Mouse (Mus musculus) Patski (cell line): ENCODE results near the gene Tmed6. TPM values are rescaled to one million over a fixed set of nuclear protein-coding genes. Genes with fewer than 3 reads are reported as not detected.
"Not testable (repeated sequence)": the region's sequence is repeated elsewhere in the genome, so short reads cannot be mapped to it uniquely, and the experiment has no call there.

ENCODE experiments used
- ATAC-seq: fragments of 100-300 bp; one replicate; pipeline ENCODE4 v1.8.0; 2021
- CTCF ChIA-PET: fragments of 350-600 bp; sonication (Branson Sonifier 250); formaldehyde crosslinking; loops from one replicate; lab custom pipeline; 2022; ENCODE audit warnings: inconsistent platforms; lab: Charles Lee
- POLR2A ChIA-PET: fragments of 350-600 bp; sonication (Branson Sonifier 250); formaldehyde crosslinking; loops from one replicate; lab custom pipeline; 2022; ENCODE audit warnings: antibody characterized with exemption, inconsistent platforms; lab: Charles Lee
- DNase-seq: peaks from one replicate; pipeline ENCODE4 v3.0.0-alpha.2; 2011; ENCODE audit warnings: low read depth, low spot score
- H3K27me3 ChIP-seq: fragments of 371-371 bp; one replicate; pipeline ENCODE4 v1.5.1; 2021
- CTCF ChIP-seq: fragments of 100-300 bp; IDR thresholded peaks from one replicate; pipeline ENCODE4 v1.5.1; 2021
- in situ Hi-C: fragments of 300-500 bp; cut with MboI; formaldehyde crosslinking; loops from 3 replicates; pipeline ENCODE4 v1.11.1; 2018; ENCODE audit warnings: low pct_unique_long_range_greater_than_20kb, mixed read lengths
- polyA plus RNA-seq: library from polyadenylated mRNA; unstranded; gene quantifications from one replicate; pipeline ENCODE4 v1.2.3, GENCODE M21; 2021

Tmed6 gene
- polyA plus RNA-seq, 1 experiment from 2014 or later = 0.42 TPM

DNA sequence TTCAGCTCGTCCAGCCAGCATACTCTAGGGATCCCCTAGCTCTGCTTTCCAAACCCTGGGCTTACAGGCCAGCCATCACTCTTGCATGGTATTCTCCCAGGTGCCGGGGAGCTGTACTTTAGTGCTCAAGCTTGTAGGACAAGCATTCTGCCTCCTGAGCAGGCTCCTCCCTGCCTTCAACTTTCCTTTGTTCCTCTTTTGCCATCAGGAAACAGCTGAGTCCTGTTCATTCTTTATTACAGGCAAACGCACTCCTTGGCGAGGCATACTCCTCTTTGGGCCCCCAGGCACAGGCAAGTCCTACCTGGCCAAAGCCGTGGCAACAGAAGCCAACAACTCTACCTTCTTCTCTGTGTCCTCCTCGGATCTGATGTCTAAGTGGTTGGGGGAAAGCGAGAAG, 24.8 kb downstream of the Tmed6 start:
- ChIA-PET POLR2A (no interaction called here), CTCF (interaction anchor here (1.2 kb wide), 1 partner anchor 16 kb away, joined by 3 read pairs; no protein-coding TSS in a partner anchor)
- in situ Hi-C loops = no loop called here
- TF ChIP-seq CTCF = no peak
- DNase-seq (no peak), ATAC-seq (no peak)
- no peaks in the 10 kb centered on the region for H3K27me3 ChIP-seq

DNA sequence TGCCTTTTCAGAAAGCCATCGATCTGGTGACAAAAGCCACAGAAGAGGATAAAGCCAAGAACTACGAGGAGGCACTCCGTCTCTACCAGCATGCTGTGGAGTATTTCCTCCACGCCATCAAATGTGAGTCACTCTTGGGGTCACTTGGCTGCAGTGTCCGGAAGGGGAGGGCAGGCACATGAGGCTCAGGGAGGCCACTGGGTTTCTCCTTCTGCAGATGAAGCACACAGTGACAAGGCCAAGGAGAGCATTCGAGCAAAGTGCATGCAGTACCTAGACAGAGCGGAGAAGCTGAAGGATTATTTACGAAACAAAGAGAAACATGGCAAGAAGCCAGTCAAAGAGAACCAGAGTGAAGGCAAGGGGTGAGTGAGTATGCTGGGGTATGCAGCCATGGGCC, 28.8 kb downstream of the Tmed6 start:
- POLR2A ChIA-PET = interaction anchor here (2.0 kb wide), 1 partner anchor 12 kb away, joined by 4 read pairs; the partner anchor contains the start of gene Pdf

DNA sequence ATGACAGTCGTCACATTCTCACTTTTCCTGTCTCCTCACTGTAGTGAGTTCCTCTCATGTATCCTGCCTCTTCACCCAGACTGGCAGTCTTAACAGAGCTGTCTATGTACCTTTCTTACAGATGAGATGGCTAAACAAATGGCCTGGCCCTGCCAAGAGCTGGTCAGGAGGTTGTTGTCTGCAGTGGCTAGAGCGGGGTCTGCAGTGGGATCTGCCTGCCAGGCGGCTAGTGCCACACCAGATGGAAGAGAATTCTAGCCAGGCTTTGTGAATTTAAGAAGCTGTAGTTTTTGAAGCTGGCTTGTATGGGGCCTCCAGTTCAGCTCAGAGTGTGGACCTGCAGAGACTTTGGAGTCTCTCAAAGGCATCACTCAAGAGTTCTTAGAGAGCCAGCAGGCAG, 29.8 kb downstream of the Tmed6 start:
- CTCF ChIA-PET = interaction anchor here (1.6 kb wide), 1 partner anchor 10 kb away, joined by 7 read pairs; no protein-coding TSS in a partner anchor
- H3K27me3 ChIP-seq = no peaks in the 10 kb centered on the region
- DNase-seq = no peak
- POLR2A ChIA-PET = interaction anchor here (1.4 to 2.0 kb wide), 2 partner anchors 10 to 13 kb away, joined by 4 read pairs; partner anchors contain the start of gene Pdf
- in situ Hi-C loops = no loop called here
- TF ChIP-seq CTCF = no peak
- ATAC-seq = no peak

More for the DNA sequence above, 28.8 kb downstream of the Tmed6 start:
- no peak for TF ChIP-seq CTCF
- no peak for DNase-seq
- in situ Hi-C loops = no loop called here
- CTCF ChIA-PET = interaction anchor here (0.7 to 1.6 kb wide), 2 partner anchors 9 to 73 kb away, joined by 3 to 7 read pairs; no protein-coding TSS in a partner anchor
- no peaks in the 10 kb centered on the region for H3K27me3 ChIP-seq
- no peak for ATAC-seq

DNA sequence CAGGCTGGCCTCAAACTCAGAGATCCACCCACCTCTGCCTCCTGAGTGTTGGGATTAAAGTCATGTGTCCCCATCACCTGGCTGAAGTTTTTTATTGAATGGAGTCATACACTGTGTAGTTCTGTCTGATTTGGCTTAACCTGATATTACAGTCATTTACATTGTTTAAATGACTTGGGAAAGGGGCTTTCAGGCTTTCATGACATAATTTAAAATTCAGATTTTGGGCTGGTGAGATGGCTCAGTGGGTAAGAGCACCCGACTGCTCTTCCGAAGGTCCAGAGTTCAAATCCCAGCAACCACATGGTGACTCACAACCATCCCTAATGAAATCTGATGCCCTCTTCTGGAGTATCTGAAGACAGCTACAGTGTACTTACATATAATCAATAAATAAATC, 31.8 kb downstream of the Tmed6 start:
- DNase-seq, in situ Hi-C loops, CTCF ChIA-PET, H3K27me3 ChIP-seq, POLR2A ChIA-PET, ATAC-seq: not testable (repeated sequence)

DNA sequence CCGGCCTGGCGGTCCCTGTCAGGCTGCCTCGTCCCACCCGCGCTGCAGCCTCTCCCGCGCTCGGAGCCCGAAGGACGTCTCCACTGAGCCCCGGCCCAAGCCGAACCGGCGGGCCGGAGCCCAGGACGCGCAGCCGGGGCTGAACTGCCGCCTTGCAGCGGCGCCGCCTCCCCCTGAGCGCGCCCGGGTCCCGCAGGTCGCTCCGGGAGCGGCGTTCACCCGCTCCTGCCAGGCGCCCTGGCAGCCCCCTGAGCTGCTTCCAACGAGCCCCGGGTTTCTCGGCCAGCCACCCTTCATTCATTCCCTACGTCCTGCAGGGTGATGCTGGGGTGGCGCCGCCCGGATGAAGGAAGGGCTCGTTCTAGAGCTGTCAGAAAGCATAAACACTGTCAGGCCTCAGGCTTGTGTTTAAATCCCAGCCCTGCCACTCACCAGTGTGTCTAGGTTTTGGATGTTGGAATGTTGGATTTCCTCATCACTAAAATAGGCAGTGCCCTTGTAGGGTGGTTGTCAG, 33.8 kb downstream of the Tmed6 start:
- in situ Hi-C loops = no loop called here
- H3K27me3 ChIP-seq = no peaks in the 10 kb centered on the region
- TF ChIP-seq CTCF = no peak
- DNase-seq = no peak
- peak; percentile 44 for ATAC-seq
- CTCF ChIA-PET = interaction anchor here (1.1 kb wide), 1 partner anchor 314 kb away, joined by 4 read pairs; no protein-coding TSS in a partner anchor
- POLR2A ChIA-PET = no interaction called here

DNA sequence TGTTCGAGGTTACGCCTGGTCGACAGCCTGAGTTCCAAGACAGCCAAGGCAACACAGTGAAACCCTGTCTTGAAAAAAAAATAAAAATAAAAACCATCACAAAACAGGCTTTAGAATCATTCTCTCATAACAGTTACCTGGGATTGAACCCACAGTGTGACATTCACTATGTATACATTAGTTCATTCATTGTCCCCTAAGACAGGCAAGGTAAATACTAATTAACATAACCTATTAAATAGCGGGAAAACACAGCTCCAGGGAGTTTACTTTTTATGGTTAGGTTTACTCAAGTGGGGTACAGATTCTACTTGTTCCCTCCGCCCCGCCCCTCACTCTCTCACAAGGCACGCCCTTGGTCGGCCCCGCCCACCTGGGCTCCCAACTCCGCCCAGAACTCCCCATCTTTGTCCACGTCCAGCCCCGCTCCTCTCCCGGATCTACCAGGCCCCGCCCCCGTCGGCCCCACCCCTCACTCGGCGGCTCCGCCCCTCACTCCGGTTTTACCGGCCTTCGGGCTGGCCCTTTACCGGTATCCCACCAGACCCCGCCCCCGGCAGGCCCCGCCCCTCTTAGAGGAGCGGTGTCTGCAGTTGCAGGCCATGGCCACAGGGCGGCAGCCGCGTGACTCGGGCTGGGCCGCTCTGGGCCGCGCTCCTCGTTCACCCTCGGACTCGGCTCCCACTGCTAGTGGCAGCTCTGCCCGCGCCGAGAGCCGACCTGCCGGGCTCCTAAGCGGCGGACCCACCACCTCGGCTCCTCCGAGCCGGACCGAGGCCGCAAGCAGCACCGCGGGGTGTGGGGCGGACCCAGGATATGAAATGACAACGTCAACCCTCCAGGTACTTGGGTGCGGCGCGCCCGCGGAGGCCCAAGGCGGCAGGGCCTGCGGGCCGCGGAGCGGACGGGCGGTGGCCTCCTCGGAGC, 34.5 kb downstream of the Tmed6 start, which contains the start of gene Vps4a:
TSS of gene Vps4a (plus strand) at position 573 of the 927 bp plus-strand sequence.
- CTCF ChIA-PET = interaction anchor here (1.1 kb wide), 1 partner anchor 313 kb away, joined by 4 read pairs; no protein-coding TSS in a partner anchor
- DNase-seq (peak; percentile 55), ATAC-seq (peak; percentile 89)
- H3K27me3 ChIP-seq = no peaks in the 10 kb centered on the region
- POLR2A ChIA-PET = no interaction called here
- TF ChIP-seq CTCF = peak; percentile 99
- in situ Hi-C loops = no loop called here

DNA sequence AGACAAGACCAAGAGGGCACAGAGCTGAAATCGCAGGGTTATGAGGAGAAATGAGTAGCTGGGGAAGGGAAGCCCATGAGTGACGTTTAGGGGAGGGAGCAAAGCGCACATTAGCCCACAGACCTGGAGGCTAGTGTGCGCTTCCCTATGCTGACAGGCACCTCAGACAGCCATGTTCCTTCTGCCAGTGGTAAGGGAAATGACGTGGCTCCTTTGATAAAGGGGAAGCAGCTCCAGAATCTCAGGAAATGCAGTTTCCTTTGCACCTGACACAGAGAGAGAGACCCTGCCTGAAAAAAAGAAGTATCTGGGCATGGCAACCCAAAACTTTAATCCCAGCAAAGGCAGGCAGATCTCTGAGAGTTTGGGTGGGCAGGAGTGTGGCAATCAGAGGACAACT, 35.4 kb downstream of the Tmed6 start:
- H3K27me3 ChIP-seq = no peaks in the 10 kb centered on the region
- ATAC-seq (no peak), DNase-seq (no peak)
- POLR2A ChIA-PET = no interaction called here
- CTCF ChIA-PET = no interaction called here
- in situ Hi-C loops = no loop called here
- no peak for TF ChIP-seq CTCF

DNA sequence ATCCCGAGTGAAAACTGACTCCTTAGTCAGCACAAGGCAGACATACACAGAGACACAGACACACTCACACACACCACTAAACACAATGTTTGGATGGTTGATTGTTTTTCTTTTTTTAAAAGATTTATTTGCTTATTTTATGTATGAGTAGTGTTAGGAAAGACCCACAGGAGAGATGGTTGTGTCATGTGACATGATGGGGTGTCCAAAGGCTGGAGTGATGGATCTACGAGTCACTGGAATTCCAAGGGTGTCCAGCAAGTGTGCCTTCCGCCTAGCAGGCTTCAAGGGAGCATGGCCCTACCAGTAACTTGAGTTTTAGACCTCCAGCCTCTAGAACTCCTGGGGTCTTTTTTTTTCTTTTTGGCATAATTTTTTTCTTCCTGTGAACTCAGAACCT, 36.1 kb downstream of the Tmed6 start:
- TF ChIP-seq CTCF = no peak
- H3K27me3 ChIP-seq = no peaks in the 10 kb centered on the region
- no peak for DNase-seq
- no peak for ATAC-seq
- ChIA-PET POLR2A (no interaction called here), CTCF (no interaction called here)
- in situ Hi-C loops = no loop called here

DNA sequence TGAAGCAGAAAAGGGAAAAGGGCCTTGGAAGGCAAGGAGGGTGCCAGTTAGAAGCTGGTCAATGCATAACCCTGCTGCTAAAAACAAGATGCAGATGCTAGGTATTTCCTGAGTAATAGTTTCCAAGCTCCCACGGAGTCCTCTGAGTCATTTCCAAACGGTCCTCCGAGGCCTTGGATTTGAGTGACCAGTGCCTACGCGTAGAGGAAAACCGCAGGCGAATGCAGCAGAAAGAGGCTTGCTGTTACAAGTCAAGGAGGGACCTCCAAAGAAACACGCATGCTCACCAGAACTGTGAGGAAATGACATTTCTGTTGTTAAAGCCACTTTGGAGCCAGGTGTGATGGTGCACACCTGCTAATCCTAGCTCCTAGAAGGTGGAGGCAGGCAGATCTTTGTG, 42.0 kb downstream of the Tmed6 start:
- DNase-seq = no peak
- ATAC-seq = no peak
- TF ChIP-seq CTCF = no peak
- no peaks in the 10 kb centered on the region for H3K27me3 ChIP-seq
- in situ Hi-C loops = no loop called here
- ChIA-PET CTCF (interaction anchor here (1.6 kb wide), 1 partner anchor 22 kb away, joined by 3 read pairs; no protein-coding TSS in a partner anchor), POLR2A (interaction anchor here (1.2 kb wide), 1 partner anchor 26 kb away, joined by 4 read pairs; no protein-coding TSS in a partner anchor)

DNA sequence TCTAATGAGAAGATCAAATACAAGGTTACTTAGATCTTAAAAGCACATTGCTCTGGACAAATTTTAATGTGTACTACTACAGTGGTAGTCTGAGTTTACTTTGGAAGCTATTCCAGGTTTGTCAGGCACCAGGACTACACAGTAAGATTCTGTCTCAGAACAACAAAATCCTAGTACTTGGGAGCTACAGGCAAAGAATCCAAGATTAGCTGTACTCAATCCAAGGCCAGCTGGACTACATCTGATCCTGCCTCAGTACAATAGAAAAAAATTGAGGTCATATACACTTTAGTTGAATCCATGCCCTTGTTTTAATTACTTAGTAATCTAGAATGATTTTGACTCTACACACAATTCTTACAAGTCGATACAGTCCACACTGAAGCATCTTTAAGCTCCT, 50.5 kb downstream of the Tmed6 start:
- no peaks in the 10 kb centered on the region for H3K27me3 ChIP-seq
- ChIA-PET CTCF (interaction anchor here (1.0 to 4.9 kb wide), 3 partner anchors 12 to 297 kb away, joined by 3 to 22 read pairs (median 4); no protein-coding TSS in a partner anchor), POLR2A (no interaction called here)
- TF ChIP-seq CTCF = no peak
- DNase-seq (no peak), ATAC-seq (no peak)
- in situ Hi-C loops = no loop called here
